Mouse (Mus musculus) cerebellum, adult 2 months (tissue): ENCODE results near the gene Ifi44. TPM values are rescaled to one million over a fixed set of nuclear protein-coding genes. Genes with fewer than 3 reads are reported as not detected.
A peak's percentile ranks its signal among the peaks of the same experiment; 100 is the strongest.

Experiments used
- DNase-seq, 2 experiments: peaks; one replicate each; pipeline ENCODE4 v3.0.0; 2021
- H3K27ac ChIP-seq: fragments of 200-500 bp; 2 replicates; pipeline ENCODE4 v1.5.1; 2012; ENCODE audit warnings: low read length, control low read depth, inconsistent platforms; ENCODE audit not compliant: insufficient read depth
- H3K27me3 ChIP-seq: fragments of 200-500 bp; 2 replicates; pipeline ENCODE4 v1.6.1; 2012; ENCODE audit warnings: inconsistent platforms, mild to moderate bottlenecking, low read length, moderate library complexity; ENCODE audit not compliant: control insufficient read depth, insufficient read depth
- H3K4me1 ChIP-seq: fragments of 200-500 bp; 2 replicates; pipeline ENCODE4 v1.6.1; 2011; ENCODE audit warnings: low read length; ENCODE audit not compliant: control insufficient read depth, insufficient read depth
- H3K4me3 ChIP-seq: fragments of 200-500 bp; replicated peaks from 2 replicates; pipeline ENCODE3; 2011; ENCODE audit warnings: mild to moderate bottlenecking, low read depth, low read length, control low read depth; ENCODE audit not compliant: insufficient read depth
- CTCF ChIP-seq: fragments of 200-500 bp; IDR thresholded peaks from 2 replicates; pipeline ENCODE4 v1.5.1; 2011; ENCODE audit warnings: low read depth, mild to moderate bottlenecking, control low read depth, low read length, moderate library complexity, borderline replicate concordance; ENCODE audit not compliant: insufficient read depth
- POLR2A ChIP-seq: fragments of 200-500 bp; IDR thresholded peaks from 2 replicates; pipeline ENCODE4 v1.6.1; 2011; ENCODE audit warnings: low read length, control low read depth, borderline replicate concordance; ENCODE audit not compliant: insufficient read depth
- WGBS: fragments of 180-500 bp; shearing (Covaris S2); methylation state at CpG from one replicate; pipeline ENCODE4 v1.1.7; 2018; 5-methylcytosine and 5-hydroxymethylcytosine counted together
- polyA plus RNA-seq: library from polyadenylated mRNA; depleted of rRNA; stranded (reverse); fragments of >200 nt; gene quantifications from 2 replicates; pipeline ENCODE4 v1.2.3, GENCODE M21; 2012; rRNA removed

Gene Ifi44
- 0.90 and 1.1 TPM in 2 replicates for polyA plus RNA-seq

GRCm38 (mm10) chr3:151749737-151750136 is at the start of gene Ifi44:
TSS of gene Ifi44 (minus strand) at chr3:151749960.
- Histone ChIP-seq H3K27ac (no peak within 1 kb of the TSS), H3K4me1 (no peaks in the 10 kb centered on the region), H3K27me3 (no peaks in the 10 kb centered on the region), H3K4me3 (no peak within 1 kb of the TSS)
- no peak for TF ChIP-seq CTCF
- TF ChIP-seq POLR2A, result no peak
- WGBS, result 34% methylated on average over 7 of the region's 7 CpGs
- DNase-seq, result no peak

GRCm38 (mm10) chr3:151788622-151789021 is 38.9 kb upstream of the Ifi44 start:
- no peaks in the 10 kb centered on the region for H3K27me3 ChIP-seq
- no peak overlapping the region for H3K27ac ChIP-seq
- TF ChIP-seq CTCF, result no peak
- no peak for TF ChIP-seq POLR2A
- H3K4me1 ChIP-seq, result no peaks in the 10 kb centered on the region
- no peak overlapping the region for H3K4me3 ChIP-seq
- WGBS, result 50% methylated on average over 8 of the region's 8 CpGs
- DNase-seq, result no peak

- Histone ChIP-seq H3K4me3 (no peak overlapping the region), H3K27me3 (no peaks in the 10 kb centered on the region), H3K27ac (no peak overlapping the region), H3K4me1 (no peaks in the 10 kb centered on the region)
- 73% methylated on average over 4 of the region's 4 CpGs for WGBS
- no peak for DNase-seq
- TF ChIP-seq CTCF (no peak), POLR2A (no peak)
These were observed 25.3 kb upstream of the Ifi44 start for GRCm38 (mm10) chr3:151775089-151775488.

- WGBS, result 46% methylated on average over 3 of the region's 3 CpGs
- H3K4me3 ChIP-seq, result no peak overlapping the region
- H3K27ac ChIP-seq, result no peak overlapping the region
- no peaks in the 10 kb centered on the region for H3K4me1 ChIP-seq
- DNase-seq, result peak; percentile 12 to 20
- no peaks in the 10 kb centered on the region for H3K27me3 ChIP-seq
- TF ChIP-seq CTCF (peak; percentile 48), POLR2A (no peak)
These were observed 21.3 kb upstream of the Ifi44 start for GRCm38 (mm10) chr3:151771074-151771473.

- TF ChIP-seq CTCF, result no peak
- no peak for TF ChIP-seq POLR2A
- 86% methylated on average over 1 of the region's 1 CpGs for WGBS
- no peak overlapping the region for H3K4me3 ChIP-seq
- no peaks in the 10 kb centered on the region for H3K27me3 ChIP-seq
- DNase-seq, result no peak
- no peak overlapping the region for H3K27ac ChIP-seq
- no peaks in the 10 kb centered on the region for H3K4me1 ChIP-seq
These were observed 1.2 kb downstream of the Ifi44 start for GRCm38 (mm10) chr3:151748514-151748913.

GRCm38 (mm10) chr3:151746058-151746457 is 3.7 kb downstream of the Ifi44 start:
- no peak for DNase-seq
- Histone ChIP-seq H3K27me3 (no peaks in the 10 kb centered on the region), H3K4me1 (no peaks in the 10 kb centered on the region), H3K27ac (no peak overlapping the region), H3K4me3 (no peak overlapping the region)
- no peak for TF ChIP-seq CTCF
- TF ChIP-seq POLR2A, result no peak
- 90% methylated on average over 8 of the region's 8 CpGs for WGBS

- DNase-seq, result no peak
- no peak overlapping the region for H3K27ac ChIP-seq
These were observed 7.5 kb downstream of the Ifi44 start for GRCm38 (mm10) chr3:151742223-151742622.

GRCm38 (mm10) chr3:151716246-151716645 is 33.5 kb downstream of the Ifi44 start:
- Histone ChIP-seq H3K27me3 (no peaks in the 10 kb centered on the region), H3K4me1 (no peaks in the 10 kb centered on the region), H3K27ac (no peak overlapping the region), H3K4me3 (no peak overlapping the region)
- peak in 1 of 2 experiments; percentile 11 for DNase-seq
- TF ChIP-seq POLR2A (no peak), CTCF (peak; percentile 28; the same call in 1 of the 2 replicates)
- WGBS, result 27% methylated on average over 1 of the region's 1 CpGs

More at GRCm38 (mm10) chr3:151742223-151742622, 7.5 kb downstream of the Ifi44 start:
- WGBS, result 48% methylated on average over 1 of the region's 1 CpGs
- no peaks in the 10 kb centered on the region for H3K4me1 ChIP-seq
- no peak overlapping the region for H3K4me3 ChIP-seq
- H3K27me3 ChIP-seq, result no peaks in the 10 kb centered on the region
- TF ChIP-seq CTCF, result no peak
- TF ChIP-seq POLR2A, result no peak
